Mouse (Mus musculus) limb, embryonic 14.5 days (tissue): ENCODE data around the gene Wwp2. TPM values are rescaled to one million over a fixed set of nuclear protein-coding genes. Genes with fewer than 3 reads are reported as not detected.
"Not testable (repeated sequence)": the region's sequence is repeated elsewhere in the genome, so short reads cannot be mapped to it uniquely, and the experiment has no call there.

ENCODE experiments used
- ATAC-seq: fragments of 200-750 bp; cut with Nextera tagmentation; 2 replicates; pipeline ENCODE4 v1.8.0; 2017; ENCODE audit warnings: low read depth, moderate number of reproducible peaks, moderate TSS enrichment; ENCODE audit not compliant: low FRiP score
- DNase-seq: peaks from one replicate; pipeline ENCODE4 v3.0.0-alpha.2; 2015; ENCODE audit warnings: low spot score
- H3K27ac ChIP-seq: fragments of 300-500 bp; sonication (generic); replicated peaks from 2 replicates; pipeline ENCODE4 v1.5.1; 2014; ENCODE audit warnings: low read depth, mild to moderate bottlenecking, low read length, moderate library complexity, mixed read lengths
- H3K27me3 ChIP-seq: fragments of 300-500 bp; sonication (generic); 2 replicates; pipeline ENCODE4 v1.6.1; 2014; ENCODE audit warnings: low read length, mixed read lengths; ENCODE audit not compliant: control insufficient read depth, insufficient read depth
- H3K36me3 ChIP-seq: fragments of 300-500 bp; sonication (generic); 2 replicates; pipeline ENCODE4 v1.6.1; 2014; ENCODE audit warnings: mild to moderate bottlenecking, low read length, moderate library complexity, mixed read lengths; ENCODE audit not compliant: control insufficient read depth, insufficient read depth
- H3K4me1 ChIP-seq: fragments of 300-500 bp; sonication (generic); 2 replicates; pipeline ENCODE4 v1.6.1; 2014; ENCODE audit warnings: antibody characterized with exemption, low read length, mixed read lengths; ENCODE audit not compliant: control insufficient read depth, insufficient read depth
- H3K4me2 ChIP-seq: fragments of 300-500 bp; sonication (generic); replicated peaks from 2 replicates; pipeline ENCODE4 v1.6.1; 2014; ENCODE audit warnings: low read depth, mild to moderate bottlenecking, low read length, moderate library complexity; ENCODE audit not compliant: severe bottlenecking
- H3K4me3 ChIP-seq: fragments of 300-500 bp; sonication (generic); replicated peaks from 2 replicates; pipeline ENCODE4 v1.5.1; 2014; ENCODE audit warnings: low read length
- H3K9ac ChIP-seq: fragments of 300-500 bp; sonication (generic); 2 replicates; pipeline ENCODE4 v1.6.1; 2014; ENCODE audit warnings: mild to moderate bottlenecking, low read depth, low read length, moderate library complexity; ENCODE audit not compliant: severe bottlenecking
- H3K9me3 ChIP-seq: fragments of 300-500 bp; sonication (generic); 2 replicates; pipeline ENCODE4 v1.6.1; 2016; ENCODE audit warnings: low read length; ENCODE audit not compliant: control insufficient read depth
- POLR2A ChIP-seq: fragments of 200-500 bp; IDR thresholded peaks from 2 replicates; pipeline ENCODE4 v1.8.0; 2012; ENCODE audit warnings: inconsistent platforms, mild to moderate bottlenecking, moderate library complexity, borderline replicate concordance; ENCODE audit not compliant: insufficient read depth, insufficient read length; ENCODE audit errors: extremely low read depth
- WGBS: fragments of 180-500 bp; shearing (Covaris S2); extraction: QIAGEN DNeasy Blood & Tissue Kit; methylation state at CpG from one replicate; pipeline ENCODE4 v1.1.7; 2014; 5-methylcytosine and 5-hydroxymethylcytosine counted together
- polyA plus RNA-seq, 2 experiments: library from polyadenylated mRNA; depleted of rRNA in 1 of 2; stranded (reverse) in 1 of 2; unstranded in 1 of 2; fragments of >200 nt; fragmentation: Nextera tagmentation in 1 of 2; extraction: Ambion mirVana in 1 of 2; gene quantifications; 2 replicates each; pipeline versions ENCODE4 v1.2.1 to v1.2.3; 2012 to 2014

Wwp2 gene
- polyA plus RNA-seq, 2 experiments = 153 to 315 TPM

DNA sequence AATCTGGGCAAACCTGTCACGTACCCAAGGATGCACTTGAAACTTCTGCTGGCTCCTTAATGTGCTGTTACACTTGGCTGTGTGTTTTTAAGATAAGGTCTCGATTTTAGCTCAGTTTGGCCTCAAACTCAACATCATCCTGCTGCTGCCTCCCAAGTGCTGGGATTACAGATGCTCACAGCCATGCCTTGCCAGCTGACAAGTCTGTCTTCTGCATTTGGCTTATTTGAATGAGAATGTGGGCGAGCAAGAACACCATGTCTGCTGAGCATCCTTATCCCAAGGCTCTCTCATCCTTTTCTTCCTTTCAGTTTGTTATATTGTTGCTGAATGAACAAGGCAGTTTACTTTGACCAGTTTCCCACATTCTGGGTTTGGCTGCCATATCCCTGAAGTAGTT, 39.4 kb downstream of the Wwp2 start:
- H3K4me2 ChIP-seq = no peak overlapping the region
- no peak overlapping the region for H3K9ac ChIP-seq
- H3K27me3 ChIP-seq = no peaks in the 10 kb centered on the region
- peaks cover 8% of the 10 kb centered on the region for H3K36me3 ChIP-seq
- no peaks in the 10 kb centered on the region for H3K9me3 ChIP-seq
- 80% methylated on average over 3 of the region's 3 CpGs for WGBS
- DNase-seq (no peak), ATAC-seq (no peak)
- no peak overlapping the region for H3K4me3 ChIP-seq
- H3K27ac ChIP-seq = no peak overlapping the region
- peaks cover 18% of the 10 kb centered on the region for H3K4me1 ChIP-seq
- no peak for TF ChIP-seq POLR2A

- H3K4me3 ChIP-seq, H3K4me1 ChIP-seq, DNase-seq, H3K9ac ChIP-seq, H3K27me3 ChIP-seq, H3K4me2 ChIP-seq, H3K27ac ChIP-seq, H3K9me3 ChIP-seq, ATAC-seq: not testable (repeated sequence)
- H3K36me3 ChIP-seq = peaks cover 10% of the 10 kb centered on the region; the same call in 1 of the 2 replicates
- 87% methylated on average over 7 of the region's 7 CpGs for WGBS
Measured at GRCm38 (mm10) chr8:107476786-107477185, 40.6 kb downstream of the Wwp2 start.

GRCm38 (mm10) chr8:107478728-107479127, 42.6 kb downstream of the Wwp2 start:
- Histone ChIP-seq H3K27ac (peak overlapping the region; percentile 71), H3K36me3 (peaks cover 16% of the 10 kb centered on the region; the same call in 1 of the 2 replicates), H3K4me2 (no peak overlapping the region), H3K4me3 (no peak overlapping the region), H3K9me3 (no peaks in the 10 kb centered on the region), H3K27me3 (no peaks in the 10 kb centered on the region), H3K4me1 (no peaks in the 10 kb centered on the region), H3K9ac (no peak overlapping the region)
- DNase-seq (no peak), ATAC-seq (no peak)
- TF ChIP-seq POLR2A = no peak
- WGBS = 80% methylated on average over 6 of the region's 6 CpGs

GRCm38 (mm10) chr8:107480436-107480835, 44.3 kb downstream of the Wwp2 start:
- TF ChIP-seq POLR2A = no peak
- no peak overlapping the region for H3K9ac ChIP-seq

DNA sequence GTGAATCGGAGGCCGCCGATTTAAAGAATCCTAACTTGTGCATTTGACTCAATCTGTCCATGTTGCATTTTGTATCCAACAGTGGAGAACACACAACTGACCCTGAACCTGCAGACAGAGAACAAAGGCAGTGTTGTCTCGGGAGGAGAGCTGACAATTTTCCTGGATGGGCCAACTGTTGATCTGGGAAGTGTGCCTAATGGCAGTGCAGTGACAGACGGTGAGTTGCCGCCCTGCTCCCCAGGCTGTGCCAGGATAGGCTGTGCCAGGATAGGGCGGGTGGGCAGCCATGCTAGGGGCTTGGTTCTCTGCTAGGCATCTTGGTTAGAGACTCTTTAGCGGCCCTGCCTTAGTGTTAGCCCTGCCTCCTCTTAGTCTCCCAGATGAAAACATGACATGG, 47.1 kb downstream of the Wwp2 start:
- Histone ChIP-seq H3K9me3 (no peaks in the 10 kb centered on the region), H3K4me3 (no peak overlapping the region), H3K27ac (0 out of 2 replicates have a peak overlapping the region, but pooled peaks have one; percentile 48), H3K36me3 (peaks cover 17% of the 10 kb centered on the region; the same call in 1 of the 2 replicates), H3K4me2 (no peak overlapping the region), H3K27me3 (no peaks in the 10 kb centered on the region), H3K9ac (no peak overlapping the region), H3K4me1 (no peaks in the 10 kb centered on the region)
- 81% methylated on average over 8 of the region's 8 CpGs for WGBS
- TF ChIP-seq POLR2A = no peak
- no peak for DNase-seq
- no peak for ATAC-seq

More at GRCm38 (mm10) chr8:107480436-107480835, 44.3 kb downstream of the Wwp2 start:
- Histone ChIP-seq H3K9me3 (no peaks in the 10 kb centered on the region), H3K27me3 (no peaks in the 10 kb centered on the region), H3K4me3 (no peak overlapping the region), H3K27ac (0 out of 2 replicates have a peak overlapping the region, but pooled peaks have one; percentile 21), H3K36me3 (peaks cover 17% of the 10 kb centered on the region; the same call in 1 of the 2 replicates), H3K4me1 (no peaks in the 10 kb centered on the region), H3K4me2 (no peak overlapping the region)
- DNase-seq = no peak
- no peak for ATAC-seq
- 90% methylated on average over 4 of the region's 4 CpGs for WGBS

DNA sequence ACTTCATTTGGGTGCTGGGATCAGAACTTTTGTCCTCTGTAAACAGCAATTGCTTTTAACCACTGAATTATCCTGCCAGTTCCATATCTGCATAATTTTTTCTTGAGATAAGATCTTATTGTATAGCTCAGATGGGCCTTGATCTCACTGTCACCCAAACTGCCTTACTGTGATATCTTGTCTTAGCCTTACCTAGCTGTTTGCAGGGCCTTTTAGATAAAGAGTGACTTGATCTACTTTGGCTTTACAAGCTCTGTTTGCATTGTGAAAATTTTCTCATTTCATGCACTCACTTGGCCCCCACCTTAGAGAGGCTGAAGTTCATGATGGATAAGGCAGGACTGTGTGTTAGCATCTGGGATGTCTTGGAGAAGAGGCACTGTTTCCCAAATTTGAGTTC, 48.8 kb downstream of the Wwp2 start:
- no peak for TF ChIP-seq POLR2A
- Histone ChIP-seq H3K27me3 (no peaks in the 10 kb centered on the region), H3K9ac (no peak overlapping the region), H3K4me2 (no peak overlapping the region), H3K36me3 (peaks cover 17% of the 10 kb centered on the region; the same call in 1 of the 2 replicates), H3K4me3 (no peak overlapping the region), H3K9me3 (no peaks in the 10 kb centered on the region), H3K4me1 (peaks cover 8% of the 10 kb centered on the region; the same call in 1 of the 2 replicates), H3K27ac (no peak overlapping the region)
- ATAC-seq (no peak), DNase-seq (no peak)
